Mouse (Mus musculus) thymus, adult 2 months (tissue): ENCODE measurements at regions not wholly inside any gene's neighbourhood (a gene's known extent, or its start where the extent isn't known, plus 50 kb on each side); places are given as distances from the start of the nearest gene placed in this dataset.

ENCODE experiments used
- CTCF ChIP-seq: fragments of 200-500 bp; IDR thresholded peaks from 2 replicates; pipeline ENCODE4 v1.5.1; 2012; ENCODE audit warnings: mild to moderate bottlenecking, control low read depth, low read length, moderate library complexity, borderline replicate concordance; ENCODE audit not compliant: control insufficient read depth, poor library complexity, insufficient read depth; ENCODE audit errors: extremely low read depth
- POLR2A ChIP-seq: fragments of 200-500 bp; IDR thresholded peaks from 2 replicates; pipeline ENCODE4 v1.6.1; 2012; ENCODE audit warnings: mild to moderate bottlenecking, low read length, control low read depth, moderate library complexity; ENCODE audit not compliant: control insufficient read depth, poor library complexity, insufficient read depth; ENCODE audit errors: extremely low read depth

- TF ChIP-seq POLR2A = no peak
- TF ChIP-seq CTCF = no peak
Observed at GRCm38 (mm10) chr1:73184477-73184876, 168.8 kb upstream of the Tnp1 start.
